In genomic region chr16:25325631-25326238, GRCm38 (mm10) we compare ENCODE assay signal across 17 mouse cellular contexts. TPM values are rescaled to one million over a fixed set of nuclear protein-coding genes. Genes with fewer than 3 reads are reported as not detected.
DNase-seq lines count a peak whose midpoint lies in the region.
"Had no signal": no experiment of that assay in that cellular context is flagged by ENCODE, and none has a peak within 500 bp of the region (broad histone marks: within the 10 kb centered on the region; RNA-seq: fewer than 3 reads in every experiment).

No protein-coding gene starts in this region.

- peak; percentile 4 for DNase-seq in adrenal gland, postnatal 14 days
- no peak for DNase-seq in adrenal gland, postnatal 10 days
- peak; percentile 53 for DNase-seq in 416B (ENCODE audit: low read depth)
- DNase-seq in fibroblast of lung, adult 2 months (ENCODE audit: low read depth) = peak; percentile 11
- DNase-seq in right cerebral cortex, postnatal 25 days = no peak
- DNase-seq in frontal cortex, postnatal 14 days (ENCODE audit: low spot score in 2 of 2) = no peak
- DNase-seq: cerebellum, adult 11-12 months; cerebellum, adult 9-10 months; gastrocnemius, postnatal 10 days; gastrocnemius, postnatal 36 days; heart, adult 11 months; heart, postnatal 10 days; heart, postnatal 36 days; kidney, adult 11 months; kidney, adult 8-10 months had no signal

RNA-seq across cellular contexts. Expression of gene Tprg, which starts 39.1 kb away (rescaled TPM):
- not detected in 2 replicates for total RNA-seq in adrenal gland, postnatal 14 days (2021)
- not detected for total RNA-seq in adrenal gland, postnatal 10 days (2021)
- total RNA-seq: ES-E14; gastrocnemius, adult 18-20 months; gastrocnemius, postnatal 10 days; gastrocnemius, postnatal 36 days; heart, postnatal 10 days; heart, postnatal 36 days had no signal

Comparison
In these comparisons a context has a peak if more than half of its experiments do, and no peak if none do; other contexts are left out.
1. DNase-seq: peak in adrenal gland, postnatal 14 days (single experiment), 416B (single experiment) and fibroblast of lung, adult 2 months (single experiment); none in adrenal gland, postnatal 10 days (single experiment), right cerebral cortex, postnatal 25 days (single experiment) and frontal cortex, postnatal 14 days (0 of 2).